Mouse (Mus musculus) small intestine, adult 2 months (tissue): ENCODE results near the gene Haghl.

Source experiments
- CTCF ChIP-seq: fragments of 200-500 bp; IDR thresholded peaks from 2 replicates; pipeline ENCODE4 v1.5.1; 2012; ENCODE audit warnings: low read depth, mild to moderate bottlenecking, control low read depth, inconsistent platforms, low read length, moderate library complexity, mixed read lengths; ENCODE audit not compliant: insufficient replicate concordance, insufficient read length; ENCODE audit errors: extremely low read depth
- POLR2A ChIP-seq: fragments of 200-500 bp; IDR thresholded peaks from 2 replicates; pipeline ENCODE4 v1.6.1; 2012; ENCODE audit warnings: low read depth, mild to moderate bottlenecking, control low read depth, inconsistent platforms, low read length, moderate library complexity

GRCm38 (mm10) chr17:25813471-25813870, 28.0 kb upstream of the Haghl start:
- no peak for TF ChIP-seq POLR2A
- TF ChIP-seq CTCF, result peak; percentile 45; the same call in 1 of the 2 replicates
